Mouse (Mus musculus) CH12.LX (cell line): ENCODE measurements at regions not wholly inside any gene's neighbourhood (a gene's known extent, or its start where the extent isn't known, plus 50 kb on each side); places are given as distances from the start of the nearest gene placed in this dataset.

ENCODE experiments used
- DNase-seq: peaks from one replicate; pipeline ENCODE4 v3.0.0-alpha.2; 2013; ENCODE audit errors: extremely low read depth
- H3K27ac ChIP-seq: 2 replicates; pipeline ENCODE4 v1.5.1; 2012; ENCODE audit warnings: low read depth, mild to moderate bottlenecking, control low read depth, moderate library complexity; ENCODE audit not compliant: insufficient read depth
- H3K27me3 ChIP-seq: replicated peaks from 2 replicates; pipeline ENCODE3; 2012; ENCODE audit warnings: inconsistent platforms
- H3K36me3 ChIP-seq, 2 experiments: replicated peaks in 1 of 2; 2 replicates each; pipeline versions ENCODE3 to v1.6.1; 2012; ENCODE audit warnings: inconsistent platforms in 1 of 2, low read length in 1 of 2, mild to moderate bottlenecking in 1 of 2, mixed read lengths in 1 of 2, moderate library complexity in 1 of 2; ENCODE audit not compliant: control insufficient read depth in 1 of 2, insufficient read depth in 1 of 2
- H3K4me1 ChIP-seq, 2 experiments: 2 replicates each; pipeline ENCODE4 v1.6.1; 2012; ENCODE audit warnings: inconsistent platforms in 1 of 2, moderate library complexity in 1 of 2; ENCODE audit not compliant: insufficient read depth in 2 of 2, control insufficient read depth in 1 of 2
- H3K4me2 ChIP-seq: 2 replicates; pipeline ENCODE4 v1.6.1; 2012; ENCODE audit warnings: low read depth, mild to moderate bottlenecking, control low read depth; ENCODE audit not compliant: poor library complexity, insufficient read depth, severe bottlenecking
- H3K4me3 ChIP-seq, 3 experiments: fragments of 150-350 bp in 1 of 3; sonication (generic) in 1 of 3; replicated peaks in 1 of 3; 2 replicates each; pipeline versions ENCODE3 to v1.5.1; 2011 to 2012; ENCODE audit warnings: low read depth in 2 of 3, low read length in 2 of 3, mild to moderate bottlenecking in 2 of 3, moderate library complexity in 2 of 3, control low read depth in 1 of 3, improper control_type of control experiment in 1 of 3, inconsistent platforms in 1 of 3, mixed read lengths in 1 of 3; ENCODE audit not compliant: poor library complexity in 1 of 3
- H3K79me2 ChIP-seq: replicated peaks from 2 replicates; pipeline ENCODE4 v1.6.1; 2012; ENCODE audit warnings: mild to moderate bottlenecking, moderate library complexity; ENCODE audit not compliant: control insufficient read depth, poor library complexity, insufficient read depth, severe bottlenecking; ENCODE audit errors: extremely low read depth
- H3K9ac ChIP-seq: 2 replicates; pipeline ENCODE4 v1.6.1; 2012; ENCODE audit warnings: low read depth, mild to moderate bottlenecking, control low read depth, moderate library complexity; ENCODE audit not compliant: insufficient read depth
- H3K9me3 ChIP-seq: replicated peaks from 2 replicates; pipeline ENCODE3; 2012; ENCODE audit warnings: low read length, inconsistent platforms, mixed read lengths
- CTCF ChIP-seq, 2 experiments: IDR thresholded peaks in 1 of 2; conservative IDR thresholded peaks in 1 of 2; 2 replicates each; pipeline ENCODE4 v1.5.1; 2011 to 2012; ENCODE audit warnings: low read depth in 2 of 2, low read length in 2 of 2, improper control_type of control experiment in 1 of 2, inconsistent platforms in 1 of 2, mild to moderate bottlenecking in 1 of 2, moderate library complexity in 1 of 2
- EP300 ChIP-seq: IDR thresholded peaks from 2 replicates; pipeline ENCODE4 v1.6.1; 2011; ENCODE audit warnings: low read length, improper control_type of control experiment
- ETS1 ChIP-seq: conservative IDR thresholded peaks from 2 replicates; pipeline ENCODE4 v1.6.1; 2012; ENCODE audit warnings: low read depth, mild to moderate bottlenecking, inconsistent platforms, low read length, improper control_type of control experiment, moderate library complexity
- HCFC1 ChIP-seq: IDR thresholded peaks from 2 replicates; pipeline ENCODE4 v1.6.1; 2012; ENCODE audit warnings: low read depth, mild to moderate bottlenecking, inconsistent platforms, low read length, improper control_type of control experiment
- IRF4 ChIP-seq: IDR thresholded peaks from 2 replicates; pipeline ENCODE4 v1.6.1; 2014; ENCODE audit warnings: low read depth, mild to moderate bottlenecking, inconsistent platforms, low read length, improper control_type of control experiment
- JUN ChIP-seq: IDR thresholded peaks from 2 replicates; pipeline ENCODE4 v1.6.1; 2011; ENCODE audit warnings: low read depth, mild to moderate bottlenecking, low read length, improper control_type of control experiment, moderate library complexity; ENCODE audit not compliant: insufficient read depth
- JUND ChIP-seq: conservative IDR thresholded peaks from 2 replicates; pipeline ENCODE4 v1.6.1; 2011; ENCODE audit warnings: low read depth, low read length, improper control_type of control experiment
- MEF2A ChIP-seq: IDR thresholded peaks from 2 replicates; pipeline ENCODE4 v1.6.1; 2014; ENCODE audit warnings: low read depth, mild to moderate bottlenecking, inconsistent platforms, low read length, improper control_type of control experiment, borderline replicate concordance
- NRF1 ChIP-seq: IDR thresholded peaks from 2 replicates; pipeline ENCODE4 v1.6.1; 2014; ENCODE audit warnings: low read depth, mild to moderate bottlenecking, inconsistent platforms, low read length, improper control_type of control experiment, moderate library complexity
- POLR2AphosphoS2 ChIP-seq: IDR thresholded peaks from 2 replicates; pipeline ENCODE4 v1.6.1; 2011; ENCODE audit warnings: low read depth, low read length, improper control_type of control experiment
- USF2 ChIP-seq: conservative IDR thresholded peaks from 2 replicates; pipeline ENCODE4 v1.6.1; 2011; ENCODE audit warnings: low read depth, low read length, improper control_type of control experiment
- ZKSCAN1 ChIP-seq: IDR thresholded peaks from 2 replicates; pipeline ENCODE4 v1.6.1; 2012; ENCODE audit warnings: low read depth, inconsistent platforms, low read length, improper control_type of control experiment, borderline replicate concordance
- ZNF384 ChIP-seq: IDR thresholded peaks from 2 replicates; pipeline ENCODE4 v1.6.1; 2012; ENCODE audit warnings: low read depth, low read length, improper control_type of control experiment, inconsistent platforms
- dilution Hi-C: fragments of 300-500 bp; cut with MboI; formaldehyde crosslinking; loops from 2 replicates; pipeline ENCODE4 v1.14.3; 2020; ENCODE audit warnings: low sequenced_read_pairs; ENCODE audit not compliant: extremely low pct_unique_long_range_greater_than_20kb, extremely low pct_ligation_motif_present
- in situ Hi-C: fragments of 300-500 bp; cut with MboI; formaldehyde crosslinking; loops from 3 replicates; pipeline ENCODE4 v1.14.3; 2019; ENCODE audit warnings: low sequenced_read_pairs, low pct_ligation_motif_present, low pct_unique_long_range_greater_than_20kb, mixed read lengths

DNA sequence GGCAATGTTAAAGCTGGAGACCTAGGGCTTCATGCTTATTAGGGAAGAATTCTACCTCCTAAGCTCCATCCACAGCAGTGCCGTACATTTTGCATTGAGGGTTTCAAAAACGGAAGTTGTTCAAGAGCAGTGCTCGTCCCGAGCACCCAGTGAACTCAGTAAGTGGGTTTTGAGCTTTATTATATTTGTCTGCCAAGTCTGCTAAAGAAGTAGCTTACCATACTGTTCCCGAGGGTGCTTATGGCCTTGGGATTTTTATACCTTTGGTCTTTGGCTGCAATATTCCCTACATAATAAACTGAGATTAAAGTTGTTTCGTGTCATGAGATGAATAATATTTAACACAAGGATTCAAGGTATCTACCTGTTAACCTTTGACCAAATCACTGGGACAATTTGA lies 195.2 kb downstream of the Klf5 start:
- in situ Hi-C loops: no loop called here
- dilution Hi-C loops: no loop called here
- Histone ChIP-seq H3K4me1 (no peaks in the 10 kb centered on the region), H3K4me2 (no peak overlapping the region), H3K27ac (no peak overlapping the region), H3K27me3 (no peaks in the 10 kb centered on the region), H3K36me3 (no peaks in the 10 kb centered on the region), H3K9me3 (no peaks in the 10 kb centered on the region), H3K79me2 (no peaks in the 10 kb centered on the region), H3K9ac (no peak overlapping the region), H3K4me3 (no peak overlapping the region)
- no peak for DNase-seq
- TF ChIP-seq POLR2AphosphoS2 (no peak), MEF2A (no peak), ETS1 (no peak), ZKSCAN1 (no peak), EP300 (no peak), IRF4 (no peak), CTCF (conservative IDR thresholded peaks at IDR 0.05 in 1 of 2, IDR thresholded peaks at IDR 0.05 in 1 of 2; ENCODE audit: low read depth in 2 of 2, low read length in 2 of 2) (no peak), ZNF384 (no peak)

DNA sequence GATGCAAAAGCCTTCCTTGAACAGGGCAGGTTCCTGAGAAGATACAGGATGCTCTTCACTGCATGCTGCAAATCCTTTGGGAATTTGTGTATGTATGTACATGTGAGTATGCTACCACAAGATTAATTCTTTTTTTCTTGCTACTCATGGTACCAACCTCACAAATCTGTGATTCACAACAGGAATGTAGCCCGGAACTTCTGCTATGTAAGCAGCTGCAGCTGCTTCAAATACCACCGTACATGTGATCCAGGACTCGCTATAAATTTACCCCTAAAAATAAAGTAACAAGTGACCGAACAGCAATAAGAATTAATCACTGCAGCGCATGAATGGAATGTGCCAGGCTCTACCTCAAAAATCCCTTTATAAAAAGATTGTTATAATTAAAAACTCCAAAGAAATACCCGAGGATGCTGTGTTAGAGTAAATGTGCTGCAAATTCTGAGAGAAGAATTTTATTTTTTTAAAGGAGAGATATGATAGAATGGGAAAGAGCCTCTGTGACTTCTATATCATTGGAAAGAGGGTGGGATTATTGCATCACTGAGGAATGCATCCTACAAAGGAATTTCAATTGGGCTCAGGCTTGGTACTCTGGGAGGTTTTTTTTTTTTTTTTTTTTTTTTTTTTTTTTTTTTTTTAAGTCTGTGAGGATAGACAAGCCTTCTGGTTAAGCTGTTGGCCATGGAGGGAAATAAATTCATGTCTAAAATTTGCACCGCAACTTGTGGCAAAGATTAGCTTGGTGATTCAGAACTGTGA lies 201.2 kb downstream of the Klf5 start:
- Histone ChIP-seq H3K4me1 (no peaks in the 10 kb centered on the region), H3K4me3 (no peak overlapping the region), H3K27me3 (no peaks in the 10 kb centered on the region), H3K4me2 (no peak overlapping the region), H3K9ac (no peak overlapping the region), H3K27ac (no peak overlapping the region), H3K79me2 (no peaks in the 10 kb centered on the region), H3K36me3 (no peaks in the 10 kb centered on the region), H3K9me3 (peaks cover 2% of the 10 kb centered on the region)
- in situ Hi-C loops (no loop called here), dilution Hi-C loops (no loop called here)
- no peak for DNase-seq
- TF ChIP-seq HCFC1: no peak
- no peak for TF ChIP-seq USF2
- no peak for TF ChIP-seq NRF1

DNA sequence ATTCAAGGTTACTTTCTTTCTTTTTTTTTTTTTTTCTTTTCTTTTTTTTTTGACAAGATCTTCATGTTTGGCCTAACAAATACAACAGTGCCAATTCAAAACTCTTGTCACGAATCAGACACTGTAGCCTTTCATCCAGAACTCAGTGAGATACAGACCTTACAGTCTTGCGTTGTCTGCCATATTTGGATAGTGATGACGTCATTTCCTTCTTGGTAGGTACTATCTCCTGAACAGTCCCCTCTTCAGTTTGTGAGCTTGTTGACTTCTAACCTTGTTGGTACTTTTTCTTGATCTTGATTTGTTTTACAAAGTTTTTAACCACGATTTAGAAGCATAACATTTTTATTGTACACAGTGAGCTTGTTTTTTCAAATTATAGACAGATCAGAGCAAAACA lies 206.4 kb downstream of the Klf5 start:
- no peak overlapping the region for H3K9ac ChIP-seq
- dilution Hi-C loops: no loop called here
- TF ChIP-seq HCFC1: no peak
- TF ChIP-seq JUND: peak; percentile 71; the same call in 1 of the 2 replicates
- peak; percentile 52; the same call in 1 of the 2 replicates for TF ChIP-seq JUN
- TF ChIP-seq, all 38 proteins: peak for 2
- no peaks in the 10 kb centered on the region for H3K4me1 ChIP-seq
- no peak overlapping the region for H3K4me3 ChIP-seq
- no peak for DNase-seq
- H3K79me2 ChIP-seq: no peaks in the 10 kb centered on the region
- in situ Hi-C loops: no loop called here
- H3K27me3 ChIP-seq: no peaks in the 10 kb centered on the region
- peaks cover 2% of the 10 kb centered on the region for H3K9me3 ChIP-seq
- no peaks in the 10 kb centered on the region for H3K36me3 ChIP-seq
- no peak overlapping the region for H3K4me2 ChIP-seq
- no peak overlapping the region for H3K27ac ChIP-seq
